Mouse (Mus musculus) testis, adult 2 months (tissue): ENCODE data around the gene Cept1.

ENCODE experiments used
- CTCF ChIP-seq: fragments of 200-500 bp; IDR thresholded peaks from 2 replicates; pipeline ENCODE4 v1.5.1; 2012; ENCODE audit warnings: low read depth, mild to moderate bottlenecking, inconsistent platforms, low read length, moderate library complexity; ENCODE audit not compliant: control insufficient read depth, insufficient read depth, insufficient replicate concordance
- POLR2A ChIP-seq: fragments of 200-500 bp; IDR thresholded peaks from 2 replicates; pipeline ENCODE4 v1.6.1; 2012; ENCODE audit warnings: low read depth, mild to moderate bottlenecking, inconsistent platforms, low read length, moderate library complexity; ENCODE audit not compliant: control insufficient read depth

DNA sequence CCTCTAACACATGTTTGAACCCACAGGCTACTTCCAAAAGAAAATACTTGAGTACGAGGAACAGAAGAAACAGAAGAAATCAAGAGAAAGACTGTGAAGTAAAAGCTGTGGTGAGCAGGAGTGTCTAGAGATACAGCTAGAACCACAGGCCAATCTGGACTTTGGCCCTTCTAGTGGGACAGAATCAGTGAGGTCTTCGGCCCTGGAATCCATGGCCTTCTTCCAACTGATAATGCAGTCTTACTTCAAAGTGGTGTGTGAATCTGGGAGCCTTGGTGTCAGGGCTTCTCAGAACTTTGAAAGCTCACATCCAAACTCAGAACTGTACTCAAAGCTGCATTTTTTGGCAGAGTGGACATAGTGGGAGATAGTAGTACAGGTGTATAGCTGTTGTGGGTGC lies 47.1 kb downstream of the Cept1 start:
- TF ChIP-seq CTCF (no peak), POLR2A (no peak)
